31 mouse cellular contexts compared by ENCODE assay signal in the genomic region with DNA sequence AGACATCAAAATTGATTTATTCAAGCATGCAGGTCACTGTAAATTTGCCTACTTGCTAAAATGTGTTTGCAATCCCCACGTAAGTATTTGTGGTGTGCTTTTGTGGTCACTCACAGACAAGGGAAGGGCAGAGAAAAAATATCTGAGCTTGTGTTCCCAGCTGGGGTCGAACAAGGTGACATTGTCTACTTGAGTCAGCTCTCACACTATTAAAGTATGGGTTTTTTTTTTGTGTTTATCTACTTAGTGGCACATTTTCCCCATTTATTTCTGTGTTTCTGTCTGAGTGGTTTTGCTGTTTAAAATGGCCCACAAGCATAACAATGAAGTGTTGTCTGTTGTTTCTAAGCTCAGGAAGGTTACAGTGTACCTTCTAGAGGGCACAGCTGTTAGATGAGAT.
A peak's percentile ranks its signal among the peaks of the same experiment; 100 is the strongest.
DNase-seq lines count a peak whose midpoint lies in the region; ATAC-seq and TF ChIP-seq lines count a peak whose summit lies in the region.
"Had no signal": no experiment of that assay in that cellular context is flagged by ENCODE, and none has a peak within 500 bp of the region (broad histone marks: within the 10 kb centered on the region; RNA-seq: fewer than 3 reads in every experiment).

No protein-coding gene starts in this region.

- H3K4me2 ChIP-seq in lung, postnatal 0 days (replicated peaks; ENCODE audit: low read depth, low read length), result no peak overlapping the region
- H3K4me2 ChIP-seq: embryonic facial prominence, embryonic 13.5 days; forebrain, embryonic 13.5 days; heart, embryonic 13.5 days; hindbrain, embryonic 14.5 days had no signal

- TF ChIP-seq EP300 in lung, postnatal 0 days (IDR thresholded peaks at IDR 0.05), result no peak

- 33% methylated on average over 2 of the region's 2 CpGs for WGBS in lung, postnatal 0 days
- 72% methylated on average over 2 of the region's 2 CpGs for WGBS in heart, embryonic 10.5 days

- no peak for TF ChIP-seq CTCF in lung, postnatal 0 days (IDR thresholded peaks at IDR 0.05)

- no peak overlapping the region for H3K9ac ChIP-seq in lung, postnatal 0 days (replicated peaks; ENCODE audit: low read depth)
- H3K9ac ChIP-seq: embryonic facial prominence, embryonic 13.5 days; forebrain, embryonic 13.5 days; heart, embryonic 13.5 days; hindbrain, embryonic 14.5 days had no signal

- H3K4me3 ChIP-seq in lung, postnatal 0 days (ENCODE audit: low read depth, low read length), result no peak overlapping the region
- H3K4me3 ChIP-seq in heart, embryonic 10.5 days, result no peak overlapping the region
- H3K4me3 ChIP-seq: embryonic facial prominence, embryonic 10.5 days; embryonic facial prominence, embryonic 13.5 days; erythroblast, embryonic 14.5 days; forebrain, embryonic 10.5 days; forebrain, embryonic 13.5 days; heart, embryonic 13.5 days had no signal

- H3K9me3 ChIP-seq in lung, postnatal 0 days (ENCODE audit: low read length), result no peaks in the 10 kb centered on the region
- H3K9me3 ChIP-seq in heart, embryonic 10.5 days, result no peaks in the 10 kb centered on the region
- H3K9me3 ChIP-seq: embryonic facial prominence, embryonic 10.5 days; embryonic facial prominence, embryonic 13.5 days; forebrain, embryonic 10.5 days; forebrain, embryonic 13.5 days; G1E; heart, embryonic 13.5 days had no signal

- ATAC-seq in lung, postnatal 0 days, result no peak
- ATAC-seq: activated CD4-positive, CD25-positive, alpha-beta regulatory T cell, adult 4 months; forebrain, embryonic 13.5 days; forebrain, embryonic 16.5 days; hindbrain, postnatal 0 days had no signal

- H3K27ac ChIP-seq in lung, postnatal 0 days (ENCODE audit: low read length), result no peak overlapping the region
- H3K27ac ChIP-seq in heart, embryonic 10.5 days, result no peak overlapping the region
- H3K27ac ChIP-seq: embryonic facial prominence, embryonic 10.5 days; embryonic facial prominence, embryonic 13.5 days; forebrain, embryonic 10.5 days; forebrain, embryonic 13.5 days; heart, embryonic 13.5 days; hindbrain, embryonic 14.5 days; hindbrain, postnatal 0 days had no signal

- no peaks in the 10 kb centered on the region for H3K36me3 ChIP-seq in lung, postnatal 0 days (ENCODE audit: insufficient read depth, low read length)
- H3K36me3 ChIP-seq in heart, embryonic 10.5 days, result no peaks in the 10 kb centered on the region
- H3K36me3 ChIP-seq: embryonic facial prominence, embryonic 10.5 days; embryonic facial prominence, embryonic 13.5 days; forebrain, embryonic 10.5 days; G1E; heart, embryonic 13.5 days had no signal

- H3K27me3 ChIP-seq in lung, postnatal 0 days (replicated peaks; ENCODE audit: insufficient read depth, low read length), result no peaks in the 10 kb centered on the region
- no peaks in the 10 kb centered on the region for H3K27me3 ChIP-seq in heart, embryonic 10.5 days (ENCODE audit: insufficient read depth, poor library complexity, severe bottlenecking)
- H3K27me3 ChIP-seq: CH12.LX; embryonic facial prominence, embryonic 13.5 days; forebrain, embryonic 13.5 days; heart, embryonic 13.5 days had no signal

- no peaks in the 10 kb centered on the region for H3K4me1 ChIP-seq in lung, postnatal 0 days (ENCODE audit: insufficient read depth, low read depth, low read length)
- no peaks in the 10 kb centered on the region for H3K4me1 ChIP-seq in heart, embryonic 10.5 days
- H3K4me1 ChIP-seq: forebrain, embryonic 10.5 days had no signal

- DNase-seq in lung, adult 18-20 months, result peak; percentile 10 to 29
- no peak for DNase-seq in lung, postnatal 0 days (ENCODE audit: low spot score)
- DNase-seq in lung, postnatal 36 days, result peak; percentile 22
- no peak for DNase-seq in lung, postnatal 10 days
- peak; percentile 6 for DNase-seq in R1 (ENCODE audit: low read depth, low spot score)
- DNase-seq in heart, adult 9 months (ENCODE audit: low spot score in 2 of 2), result no peak
- DNase-seq in heart, embryonic 10.5 days (ENCODE audit: low spot score), result no peak
- DNase-seq: adrenal gland, adult 8-10 months; adrenal gland, postnatal 25 days; B cell, adult 2 months; cerebellum, adult 11-12 months; cerebellum, adult 8-10 months; cerebellum, postnatal 10 days; cerebellum, postnatal 36 days; embryo, embryonic 11 days; gastrocnemius, postnatal 14 days; heart, adult 11 months; heart, postnatal 14 days; heart, postnatal 4 days had no signal

Comparison
In these comparisons a context has a peak if more than half of its experiments do, and no peak if none do; other contexts are left out.
1. DNase-seq: peak in lung, adult 18-20 months (2 of 2), lung, postnatal 36 days (single experiment) and R1 (single experiment); none in lung, postnatal 0 days (single experiment), lung, postnatal 10 days (single experiment), heart, adult 9 months (0 of 2) and heart, embryonic 10.5 days (single experiment).